Mouse (Mus musculus): ENCODE data around the gene Agap2. TPM values are rescaled to one million over a fixed set of nuclear protein-coding genes. Genes with fewer than 3 reads are reported as not detected.

The Agap2 gene
- polyA plus RNA-seq (2016; fragmentation: Nextera tagmentation; extraction: Ambion mirVana) = 0.50 TPM in 1 of 2 replicates, not detected in the other

DNA sequence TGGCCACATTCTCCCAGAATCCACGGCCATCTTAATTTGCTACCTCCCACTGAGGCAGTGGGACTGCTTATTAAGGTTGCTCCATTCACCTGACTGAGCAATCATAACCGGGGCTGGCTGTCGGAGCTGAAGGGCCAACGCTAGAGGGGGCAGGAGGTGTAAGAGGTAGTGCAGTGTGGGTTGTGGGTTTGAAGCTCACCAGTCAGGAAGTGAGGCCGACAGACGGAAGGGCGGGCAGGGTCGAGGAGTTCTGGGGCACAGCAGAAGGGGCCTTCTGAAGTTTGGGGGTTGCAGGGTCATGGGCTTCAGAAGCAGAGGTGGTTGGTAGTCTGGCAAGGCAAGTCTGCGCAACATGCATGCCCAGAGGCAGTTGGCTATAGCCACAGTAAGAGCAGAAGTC, at the start of gene Agap2:
Gene Agap2, plus strand, starts transcription at position 205 of the 400 bp plus-strand sequence.
- no peaks in the 10 kb centered on the region for H3K36me3 ChIP-seq
- H3K4me3 ChIP-seq = no peak within 1 kb of the TSS
- H3K27ac ChIP-seq = no peak within 1 kb of the TSS
- H3K27me3 ChIP-seq (ENCODE audit: insufficient read depth, poor library complexity, severe bottlenecking) = peaks cover 53% of the 10 kb centered on the region
- 62% methylated on average over 9 of the region's 9 CpGs for WGBS
- peaks cover 28% of the 10 kb centered on the region for H3K4me1 ChIP-seq
- no peaks in the 10 kb centered on the region for H3K9me3 ChIP-seq
- no peak for DNase-seq (ENCODE audit: low spot score)

DNA sequence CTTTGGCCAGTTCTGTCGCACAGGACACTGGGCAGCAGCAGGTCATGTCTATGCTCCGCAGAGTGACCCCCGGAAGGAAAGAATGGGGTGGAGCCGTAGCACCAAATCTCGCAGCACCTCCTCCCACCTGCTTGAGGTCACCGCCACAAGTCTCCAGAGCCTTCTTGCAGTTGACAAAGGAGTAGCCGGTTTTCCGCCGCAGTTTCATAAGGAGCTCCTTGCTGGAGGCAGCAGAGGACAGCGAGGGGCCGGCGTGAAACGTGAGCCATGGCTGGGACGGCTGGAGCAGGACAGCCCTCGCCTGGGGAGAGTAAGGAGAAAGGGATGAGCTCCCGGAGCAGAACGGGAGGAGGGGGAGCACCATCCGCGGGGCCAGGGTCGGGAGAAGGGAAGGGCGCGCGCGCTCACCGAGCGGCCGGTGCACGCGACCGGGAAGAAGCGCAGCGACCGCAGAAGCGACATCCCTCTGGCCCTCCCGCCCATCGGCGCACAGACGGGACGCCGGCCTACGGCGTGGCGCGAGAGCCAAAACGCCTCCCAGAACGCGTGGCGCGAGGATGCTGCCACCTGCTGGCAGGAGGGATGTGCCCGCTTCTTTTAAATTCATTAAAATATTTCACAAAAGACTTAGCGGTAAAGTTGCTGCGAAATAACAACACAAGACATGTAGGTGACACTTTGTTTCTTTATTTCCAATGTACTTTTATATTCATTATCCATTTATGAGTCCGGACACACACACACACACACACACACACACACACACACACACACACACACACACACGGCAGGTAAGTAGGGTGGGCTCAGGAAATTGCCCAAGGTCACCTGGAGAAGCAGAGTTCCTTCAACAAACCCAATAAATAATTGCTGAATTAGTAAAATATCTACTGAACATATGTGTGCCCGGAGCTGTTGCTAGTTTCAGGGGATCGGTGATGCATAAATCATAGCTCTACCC, 44.5 kb upstream of the Agap2 start, which contains the start of gene Tsfm:
Gene Tsfm, minus strand, starts transcription at position 505 of the 961 bp plus-strand sequence.
- Histone ChIP-seq H3K4me1 (0 out of 2 replicates have a peak, but pooled peaks cover 3% of the 10 kb centered on the region), H3K9me3 (no peaks in the 10 kb centered on the region), H3K27ac (peak within 1 kb of the TSS; percentile 96), H3K27me3 (ENCODE audit: insufficient read depth, poor library complexity, severe bottlenecking) (no peaks in the 10 kb centered on the region), H3K36me3 (peaks cover 38% of the 10 kb centered on the region), H3K4me3 (peak within 1 kb of the TSS; percentile 78)
- DNase-seq (ENCODE audit: low spot score) = peak; percentile 93
- 5% methylated on average over 56 of the region's 56 CpGs for WGBS

DNA sequence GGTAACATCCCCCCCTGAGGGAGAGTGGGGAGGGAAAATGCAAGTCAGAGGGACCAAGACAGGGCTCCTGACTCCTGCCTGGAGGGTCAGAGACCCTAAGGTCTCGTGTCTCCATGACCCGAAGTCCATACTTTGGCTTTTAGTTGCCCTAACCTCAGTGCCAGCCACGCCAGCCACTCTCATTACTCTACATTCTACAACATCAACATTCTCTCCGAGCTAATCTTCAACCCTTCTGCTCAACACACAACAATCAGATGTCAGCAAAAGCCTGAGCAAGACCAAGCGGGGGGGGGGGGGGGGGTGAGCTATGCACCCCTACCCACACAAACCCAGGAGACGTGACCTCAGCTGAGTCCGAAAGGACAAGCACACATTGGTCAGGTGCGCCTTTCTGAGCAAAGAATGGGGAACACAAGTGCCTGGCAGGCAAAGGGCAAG, 41.8 kb upstream of the Agap2 start:
- DNase-seq (ENCODE audit: low spot score) = no peak
- Histone ChIP-seq H3K4me1 (0 out of 2 replicates have a peak, but pooled peaks cover 3% of the 10 kb centered on the region), H3K4me3 (no peak overlapping the region), H3K36me3 (peaks cover 11% of the 10 kb centered on the region), H3K27me3 (ENCODE audit: insufficient read depth, poor library complexity, severe bottlenecking) (0 out of 2 replicates have a peak, but pooled peaks cover 12% of the 10 kb centered on the region), H3K27ac (no peak overlapping the region), H3K9me3 (no peaks in the 10 kb centered on the region)
- WGBS = 64% methylated on average over 8 of the region's 8 CpGs

DNA sequence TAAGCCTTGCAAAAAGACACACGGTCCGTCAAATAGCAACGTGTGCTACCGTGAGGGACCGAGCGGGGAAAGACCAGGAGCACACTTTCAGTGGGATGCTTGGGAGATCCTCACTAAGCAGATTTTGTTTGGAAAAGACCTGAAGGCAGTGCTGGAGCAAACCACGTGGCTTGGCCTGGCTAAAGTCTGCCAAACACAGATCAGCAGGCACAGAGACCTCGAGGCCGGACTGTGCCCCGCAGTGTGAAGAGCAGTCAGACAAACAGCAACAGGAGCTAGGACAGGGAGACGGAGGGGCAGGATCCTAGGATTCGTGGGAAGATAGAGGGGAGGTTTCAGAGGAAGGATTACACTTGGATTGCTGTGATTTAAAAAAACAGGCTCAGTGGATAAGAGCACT, 38.8 kb upstream of the Agap2 start:
- no peak for DNase-seq (ENCODE audit: low spot score)
- no peak overlapping the region for H3K27ac ChIP-seq
- peaks cover 34% of the 10 kb centered on the region for H3K27me3 ChIP-seq (ENCODE audit: insufficient read depth, poor library complexity, severe bottlenecking)
- no peaks in the 10 kb centered on the region for H3K36me3 ChIP-seq
- H3K4me3 ChIP-seq = no peak overlapping the region
- H3K4me1 ChIP-seq = peaks cover 7% of the 10 kb centered on the region
- H3K9me3 ChIP-seq = no peaks in the 10 kb centered on the region
- WGBS = 78% methylated on average over 12 of the region's 12 CpGs

DNA sequence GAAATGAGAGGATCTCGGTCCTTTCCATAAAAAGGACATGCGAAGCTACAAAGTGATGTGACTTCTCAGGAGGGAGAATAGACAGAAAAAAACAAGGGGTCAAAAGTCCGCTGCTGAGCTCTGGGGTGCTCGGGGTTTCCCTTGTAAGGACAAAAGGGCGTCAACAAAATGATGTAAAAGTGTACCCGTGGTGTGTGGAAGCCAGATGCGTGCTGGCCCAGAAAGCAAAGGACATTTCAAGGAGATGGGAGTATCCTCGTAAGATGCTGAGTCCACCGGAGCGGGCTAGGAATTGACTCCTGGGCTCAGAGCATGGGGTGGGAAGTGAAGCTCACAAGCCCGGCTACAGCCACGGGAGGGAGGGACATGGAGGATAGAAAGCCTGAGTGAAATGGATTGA, 37.4 kb upstream of the Agap2 start:
- Histone ChIP-seq H3K36me3 (no peaks in the 10 kb centered on the region), H3K4me3 (no peak overlapping the region), H3K27ac (no peak overlapping the region), H3K27me3 (ENCODE audit: insufficient read depth, poor library complexity, severe bottlenecking) (peaks cover 35% of the 10 kb centered on the region), H3K9me3 (no peaks in the 10 kb centered on the region), H3K4me1 (peaks cover 19% of the 10 kb centered on the region)
- WGBS = 71% methylated on average over 12 of the region's 12 CpGs
- DNase-seq (ENCODE audit: low spot score) = no peak

DNA sequence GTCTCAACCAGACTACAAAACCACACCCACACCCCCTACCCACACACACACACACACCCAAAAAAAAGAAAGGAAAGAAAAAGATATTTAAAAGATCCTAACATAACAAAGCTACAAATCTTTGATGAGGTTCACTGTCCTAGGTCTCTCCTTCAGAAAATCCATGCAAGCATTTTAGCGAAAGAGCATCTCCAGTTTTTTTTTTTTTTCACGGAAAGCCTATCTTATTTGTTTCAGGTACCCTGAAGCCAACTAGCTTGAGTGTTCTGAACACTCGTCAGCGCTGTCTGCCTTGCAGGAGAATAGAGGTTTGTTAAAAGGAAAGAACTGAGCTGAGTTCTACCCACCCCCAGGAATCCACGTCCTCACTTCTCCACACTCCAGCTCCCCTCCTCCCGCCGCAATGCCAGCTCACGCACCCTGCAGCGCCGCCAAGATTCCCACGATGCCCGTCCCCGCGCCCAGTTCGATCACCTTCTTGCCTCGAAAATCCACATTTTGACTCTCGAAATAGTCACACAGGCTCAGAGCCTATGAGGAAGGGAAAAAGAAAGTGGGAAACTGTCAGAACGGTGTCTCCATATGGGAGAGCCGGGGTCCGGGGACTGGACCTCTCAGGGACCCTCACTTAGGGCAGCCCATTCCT, 34.4 kb upstream of the Agap2 start:
- Histone ChIP-seq H3K36me3 (peaks cover 23% of the 10 kb centered on the region), H3K27ac (peak overlapping the region; percentile 97), H3K9me3 (no peaks in the 10 kb centered on the region), H3K27me3 (ENCODE audit: insufficient read depth, poor library complexity, severe bottlenecking) (peaks cover 35% of the 10 kb centered on the region), H3K4me3 (peak overlapping the region; percentile 98), H3K4me1 (peaks cover 25% of the 10 kb centered on the region)
- WGBS = 2% methylated on average over 20 of the region's 20 CpGs
- DNase-seq (ENCODE audit: low spot score) = no peak

DNA sequence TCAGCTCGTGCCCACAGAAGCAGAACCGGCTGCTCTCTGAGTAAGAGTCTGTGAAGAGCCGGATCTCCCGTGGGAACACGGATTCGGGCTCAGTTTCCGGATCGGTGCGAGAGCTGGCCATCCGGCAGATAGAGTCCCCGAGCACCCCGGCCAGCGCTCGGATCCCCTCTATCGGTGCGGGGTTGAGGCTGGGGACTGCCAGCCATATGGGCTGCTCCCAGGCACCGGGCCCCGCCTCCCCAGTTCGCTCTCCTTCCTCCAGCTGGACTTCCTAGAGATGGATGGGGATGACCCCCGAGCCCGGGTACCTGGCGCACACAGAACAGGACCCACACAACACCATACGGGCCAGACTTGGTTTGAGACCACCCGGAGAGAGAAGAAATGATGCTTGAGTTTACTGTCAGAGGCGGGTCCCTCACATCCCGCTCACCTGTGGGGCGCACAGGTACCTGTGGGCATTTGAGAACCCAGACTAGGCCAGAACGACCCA, 33.8 kb upstream of the Agap2 start, which contains the start of the genes Mettl1 and Eef1akmt3:
Gene Mettl1, plus strand, starts transcription at position 141 of the 493 bp plus-strand sequence.
Gene Eef1akmt3, minus strand, starts transcription at position 240 of the 493 bp plus-strand sequence.
- WGBS = 0% methylated on average over 28 of the region's 28 CpGs
- H3K36me3 ChIP-seq = peaks cover 28% of the 10 kb centered on the region
- peaks cover 25% of the 10 kb centered on the region for H3K4me1 ChIP-seq
- no peaks in the 10 kb centered on the region for H3K9me3 ChIP-seq
- H3K27ac ChIP-seq = peak within 1 kb of the TSS; percentile 97
- H3K27me3 ChIP-seq (ENCODE audit: insufficient read depth, poor library complexity, severe bottlenecking) = peaks cover 32% of the 10 kb centered on the region
- DNase-seq (ENCODE audit: low spot score) = no peak
- peak within 1 kb of the TSS; percentile 98 for H3K4me3 ChIP-seq

DNA sequence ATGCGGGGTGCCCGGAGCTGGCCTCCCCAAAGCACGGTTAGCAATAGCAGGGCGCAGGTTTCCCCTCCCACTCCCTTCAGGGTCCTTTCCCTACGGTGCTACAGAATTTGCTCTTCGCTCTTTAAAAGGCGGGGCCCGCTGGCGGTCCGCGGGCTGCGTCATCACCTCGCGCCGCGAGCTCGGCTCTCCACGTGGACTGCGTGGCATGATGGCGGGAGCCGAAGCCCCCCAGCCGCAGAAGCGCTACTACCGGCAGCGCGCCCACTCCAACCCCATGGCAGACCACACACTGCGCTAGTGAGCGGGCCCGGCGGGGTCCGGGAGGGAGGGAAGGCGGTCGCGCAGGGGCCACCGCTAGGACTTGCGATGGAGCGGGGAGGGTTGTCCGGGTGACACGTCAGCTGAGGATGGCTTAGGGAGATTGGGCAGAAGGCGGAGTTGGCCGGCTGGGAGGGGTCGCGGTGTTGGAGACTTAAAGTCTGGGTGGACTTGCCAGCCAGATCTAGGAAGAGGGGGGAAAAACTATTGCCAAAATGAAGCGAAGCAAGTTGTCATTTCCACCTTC, 33.2 kb upstream of the Agap2 start:
- DNase-seq (ENCODE audit: low spot score) = peak; percentile 96
- Histone ChIP-seq H3K27me3 (ENCODE audit: insufficient read depth, poor library complexity, severe bottlenecking) (peaks cover 37% of the 10 kb centered on the region), H3K9me3 (no peaks in the 10 kb centered on the region), H3K4me3 (peak overlapping the region; percentile 98), H3K27ac (peak overlapping the region; percentile 97), H3K4me1 (peaks cover 25% of the 10 kb centered on the region), H3K36me3 (peaks cover 29% of the 10 kb centered on the region)
- WGBS = under 1% methylated on average over 44 of the region's 44 CpGs

DNA sequence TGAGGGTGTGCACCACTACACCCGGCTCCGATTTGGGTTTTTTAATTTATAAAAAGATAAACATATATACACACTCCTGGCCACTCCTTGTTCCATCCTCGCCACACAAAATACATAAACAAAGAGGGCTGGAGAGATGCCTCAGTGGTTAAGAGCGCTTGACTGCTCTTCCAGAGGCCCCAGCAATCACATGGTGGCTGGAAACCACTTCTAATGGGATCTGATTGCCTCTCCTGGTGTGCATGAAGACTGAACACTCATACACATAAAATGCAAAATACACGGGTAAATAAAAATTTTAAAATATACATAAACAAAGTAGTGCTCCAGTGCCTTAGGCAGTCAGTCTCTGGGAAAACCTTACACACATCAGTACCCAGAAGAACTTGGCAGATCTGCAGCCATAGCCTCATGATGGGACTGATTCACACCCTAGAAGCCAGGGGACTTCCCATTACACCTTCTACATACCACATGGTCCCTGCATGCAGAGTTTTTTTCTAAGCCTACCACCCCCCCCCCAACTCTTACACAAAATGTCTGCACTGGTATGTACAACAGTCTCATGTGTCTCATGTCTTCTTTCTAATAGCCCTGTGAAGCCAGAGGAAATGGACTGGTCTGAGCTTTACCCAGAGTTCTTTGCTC, 32.5 kb upstream of the Agap2 start:
- Histone ChIP-seq H3K4me1 (peaks cover 25% of the 10 kb centered on the region), H3K36me3 (peaks cover 33% of the 10 kb centered on the region), H3K9me3 (no peaks in the 10 kb centered on the region), H3K27me3 (ENCODE audit: insufficient read depth, poor library complexity, severe bottlenecking) (peaks cover 44% of the 10 kb centered on the region), H3K4me3 (peak overlapping the region; percentile 98), H3K27ac (peak overlapping the region; percentile 97)
- no peak for DNase-seq (ENCODE audit: low spot score)
- 22% methylated on average over 5 of the region's 5 CpGs for WGBS

DNA sequence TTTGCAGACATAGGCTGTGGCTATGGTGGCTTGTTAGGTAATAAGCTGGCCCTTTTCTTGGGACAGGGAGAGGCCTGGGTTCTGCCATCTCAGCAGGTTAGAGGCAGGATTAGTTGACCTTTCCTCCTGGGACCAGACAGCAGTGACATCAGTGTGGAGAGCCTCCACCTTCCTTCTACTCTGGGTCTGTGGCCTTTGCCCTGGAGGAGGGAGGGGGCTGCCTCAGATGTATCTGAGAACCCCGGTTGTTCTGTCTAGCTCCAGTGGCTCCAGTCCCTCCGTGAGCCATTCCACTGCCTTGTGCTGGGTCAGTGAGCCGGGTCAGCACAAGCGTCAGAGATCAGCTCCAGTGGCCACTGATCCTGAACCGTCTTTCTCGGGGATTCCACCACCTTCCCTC, 31.9 kb upstream of the Agap2 start:
- peaks cover 27% of the 10 kb centered on the region for H3K4me1 ChIP-seq
- H3K36me3 ChIP-seq = peaks cover 33% of the 10 kb centered on the region
- H3K27me3 ChIP-seq (ENCODE audit: insufficient read depth, poor library complexity, severe bottlenecking) = peaks cover 44% of the 10 kb centered on the region
- DNase-seq (ENCODE audit: low spot score) = no peak
- H3K9me3 ChIP-seq = no peaks in the 10 kb centered on the region
- H3K27ac ChIP-seq = no peak overlapping the region; the same call in 1 of the 2 replicates
- H3K4me3 ChIP-seq = peak overlapping the region; percentile 98; the same call in 1 of the 2 replicates
- WGBS = 95% methylated on average over 6 of the region's 6 CpGs

DNA sequence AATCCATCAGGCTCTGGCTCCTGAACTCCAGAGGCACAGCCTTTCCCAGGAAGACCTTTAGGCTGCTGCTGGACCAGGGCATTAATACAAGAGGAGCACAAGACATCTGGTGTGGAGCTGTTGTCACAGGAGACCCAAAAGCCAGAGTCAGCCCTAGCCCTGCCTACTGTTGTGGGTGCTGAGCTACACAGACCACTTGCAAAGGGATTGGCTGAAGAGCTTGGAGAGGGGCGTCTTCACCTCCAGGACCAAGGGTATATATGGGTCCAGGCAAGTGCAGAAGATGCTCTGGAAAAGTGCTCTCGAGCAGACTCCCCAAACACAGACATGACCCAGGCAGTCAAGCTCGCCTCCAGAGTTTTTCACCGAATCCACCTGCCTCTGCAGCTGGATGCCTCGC, 27.1 kb upstream of the Agap2 start, which contains the start of gene Cyp27b1:
Gene Cyp27b1, plus strand, starts transcription at position 297 of the 400 bp plus-strand sequence.
- H3K4me1 ChIP-seq = peaks cover 35% of the 10 kb centered on the region
- no peak for DNase-seq (ENCODE audit: low spot score)
- peaks cover 67% of the 10 kb centered on the region for H3K27me3 ChIP-seq (ENCODE audit: insufficient read depth, poor library complexity, severe bottlenecking)
- no peaks in the 10 kb centered on the region for H3K9me3 ChIP-seq
- 34% methylated on average over 5 of the region's 5 CpGs for WGBS
- H3K36me3 ChIP-seq = peaks cover 33% of the 10 kb centered on the region
- H3K27ac ChIP-seq = no peak within 1 kb of the TSS
- H3K4me3 ChIP-seq = peak within 1 kb of the TSS; percentile 41

Measured in heart, embryonic 10.5 days (tissue).